Comparison of ENCODE assay signal across 8 mouse cellular contexts in genomic region chr7:18925162-18925938, GRCm38 (mm10). TPM values are rescaled to one million over a fixed set of nuclear protein-coding genes. Genes with fewer than 3 reads are reported as not detected.
DNase-seq lines count a peak whose midpoint lies in the region; ATAC-seq lines count a peak whose summit lies in the region.

Nova2 (plus strand) TSS chr7:18925888.

- H3K4me2 ChIP-seq in hindbrain, embryonic 14.5 days (replicated peaks), result peak within 1 kb of the TSS; percentile 83

- no peaks in the 10 kb centered on the region for H3K36me3 ChIP-seq in hindbrain, embryonic 14.5 days (replicated peaks; ENCODE audit: control insufficient read depth, insufficient read depth)

- no peaks in the 10 kb centered on the region for H3K27me3 ChIP-seq in hindbrain, embryonic 14.5 days (ENCODE audit: control insufficient read depth, insufficient read depth, low read length)

- under 1% methylated on average over 17 of the region's 45 CpGs for WGBS in hindbrain, embryonic 14.5 days

- DNase-seq in T-cell, adult 2 months (ENCODE audit: low spot score), result peak; percentile 55
- DNase-seq in cerebellum, postnatal 25 days, result peak; percentile 95 to 99
- peak; percentile 95 to 98 for DNase-seq in frontal cortex, postnatal 36 days (ENCODE audit: low spot score in 2 of 2)
- DNase-seq in hindbrain, embryonic 14.5 days (ENCODE audit: low spot score), result peak; percentile 95
- peak; percentile 90 to 92 for DNase-seq in layer of hippocampus, postnatal 25 days (ENCODE audit: extremely low spot score in 1 of 2, low spot score in 1 of 2)
- peak; percentile 93 for DNase-seq in lung, postnatal 10 days
- DNase-seq in ovary, postnatal 14 days (ENCODE audit: low spot score), result peak; percentile 57
- peak; percentile 31 to 37 for DNase-seq in thymus, postnatal 10 days (ENCODE audit: low spot score in 2 of 2)

- H3K27ac ChIP-seq in hindbrain, embryonic 14.5 days, result peak within 1 kb of the TSS; percentile 97

- H3K4me1 ChIP-seq in hindbrain, embryonic 14.5 days (replicated peaks; ENCODE audit: control insufficient read depth, insufficient read depth, low read length), result peaks cover 57% of the 10 kb centered on the region

- H3K9ac ChIP-seq in hindbrain, embryonic 14.5 days, result peak within 1 kb of the TSS; percentile 99

- H3K9me3 ChIP-seq in hindbrain, embryonic 14.5 days (ENCODE audit: control insufficient read depth, low read length), result no peaks in the 10 kb centered on the region

- peak; percentile 87 for ATAC-seq in hindbrain, embryonic 14.5 days (ENCODE audit: low FRiP score)

- H3K4me3 ChIP-seq in hindbrain, embryonic 14.5 days (replicated peaks; ENCODE audit: low read length), result peak within 1 kb of the TSS; percentile 93

RNA-seq across cellular contexts. Expression of gene Nova2, which starts in this region (rescaled TPM):
- 15.4 and 16.3 TPM in 2 replicates for polyA plus RNA-seq in hindbrain, embryonic 14.5 days (2014; fragmentation: Nextera tagmentation; extraction: Ambion mirVana)
- 10 to 100 TPM; 69.2 to 93.3 TPM for total RNA-seq in layer of hippocampus, postnatal 25 days (2021)

Comparison
In these comparisons a context has a peak if more than half of its experiments do, and no peak if none do; other contexts are left out.
1. Peak in every context shown above with its lines: DNase-seq, ATAC-seq, H3K4me3 ChIP-seq and H3K27ac ChIP-seq.
2. DNase-seq: peak in every context shown above with its lines; median percentile 97 in cerebellum, postnatal 25 days; 96 in frontal cortex, postnatal 36 days; 95 in hindbrain, embryonic 14.5 days; 93 in lung, postnatal 10 days; 91 in layer of hippocampus, postnatal 25 days; 57 in ovary, postnatal 14 days; 55 in T-cell, adult 2 months; 34 in thymus, postnatal 10 days.